Mouse (Mus musculus) olfactory bulb, adult 2 months (tissue): ENCODE measurements around the gene Hkdc1. TPM values are rescaled to one million over a fixed set of nuclear protein-coding genes. Genes with fewer than 3 reads are reported as not detected.

Experiments
- H3K27ac ChIP-seq: fragments of 200-500 bp; 2 replicates; pipeline ENCODE4 v1.5.1; 2012; ENCODE audit warnings: low read depth, low read length; ENCODE audit not compliant: insufficient read depth
- H3K4me1 ChIP-seq: fragments of 200-500 bp; 2 replicates; pipeline ENCODE4 v1.6.1; 2012; ENCODE audit warnings: low read length; ENCODE audit not compliant: control insufficient read depth, insufficient read depth
- H3K4me3 ChIP-seq: fragments of 200-500 bp; 2 replicates; pipeline ENCODE4 v1.5.1; 2012; ENCODE audit warnings: mild to moderate bottlenecking, low read depth, low read length, moderate library complexity; ENCODE audit not compliant: insufficient read depth
- CTCF ChIP-seq: fragments of 200-500 bp; IDR thresholded peaks from 2 replicates; pipeline ENCODE4 v1.5.1; 2012; ENCODE audit warnings: low read depth, mild to moderate bottlenecking, low read length, moderate library complexity; ENCODE audit not compliant: insufficient read depth
- POLR2A ChIP-seq: fragments of 200-500 bp; IDR thresholded peaks from 2 replicates; pipeline ENCODE4 v1.6.1; 2012; ENCODE audit warnings: mild to moderate bottlenecking, low read depth, low read length, moderate library complexity; ENCODE audit not compliant: insufficient read depth
- WGBS: fragments of 180-500 bp; shearing (Covaris S2); methylation state at CpG from one replicate; pipeline ENCODE4 v1.1.7; 2018; 5-methylcytosine and 5-hydroxymethylcytosine counted together
- polyA plus RNA-seq: library from polyadenylated mRNA; stranded (reverse); fragments of >200 nt; gene quantifications from 2 replicates; pipeline ENCODE4 v1.2.4, GENCODE M21; 2012; ENCODE audit warnings: low replicate concordance; ENCODE audit not compliant: missing spikeins, insufficient read depth, insufficient read length

Gene Hkdc1
- polyA plus RNA-seq, 1 experiment, result not detected

DNA sequence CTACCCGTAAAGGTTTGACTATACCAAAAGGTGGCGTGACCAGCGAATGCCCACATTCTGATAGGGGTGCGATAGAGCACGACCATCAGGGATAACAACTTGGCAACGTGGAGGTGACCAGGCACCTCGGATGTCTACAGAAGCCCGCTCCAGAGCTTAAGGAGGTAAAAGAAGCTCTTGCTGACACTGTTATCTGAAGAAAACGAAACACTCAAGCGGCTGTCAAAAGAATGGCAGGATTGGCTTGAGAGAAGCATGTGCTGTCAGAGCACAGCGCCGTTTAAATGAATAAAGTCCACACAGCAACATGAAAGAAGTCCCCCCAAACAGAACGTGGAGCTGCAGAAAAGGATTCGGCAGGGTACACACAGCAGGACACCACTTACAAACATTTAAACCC, 89.0 kb downstream of the Hkdc1 start:
- peaks cover 57% of the 10 kb centered on the region for H3K4me1 ChIP-seq
- no peak for TF ChIP-seq POLR2A
- no peak for TF ChIP-seq CTCF
- H3K4me3 ChIP-seq, result no peak overlapping the region
- no peak overlapping the region for H3K27ac ChIP-seq
- 77% methylated on average over 14 of the region's 14 CpGs for WGBS

Other genes with a start within 250 kb of the Hkdc1 start
- gene Tspan15, start 191.2 kb downstream of the Hkdc1 start, polyA plus RNA-seq, result not detected in 2 replicates
- not detected in 2 replicates for gene Tacr2, start 170.1 kb downstream of the Hkdc1 start, polyA plus RNA-seq
- gene Hk1, start 42.6 kb downstream of the Hkdc1 start, polyA plus RNA-seq, result 296 TPM in 1 of 2 replicates, not detected in the other
- gene 4930507D05Rik, start 27.0 kb upstream of the Hkdc1 start, polyA plus RNA-seq, result not detected in 2 replicates
- not detected in 2 replicates for gene Supv3l1, start 27.2 kb upstream of the Hkdc1 start, polyA plus RNA-seq
- not detected in 2 replicates for gene Vps26a, start 64.3 kb upstream of the Hkdc1 start, polyA plus RNA-seq
- gene Srgn, start 105.0 kb upstream of the Hkdc1 start, polyA plus RNA-seq, result not detected in 2 replicates
- gene Kif1bp, start 156.0 kb upstream of the Hkdc1 start, polyA plus RNA-seq, result not detected in 2 replicates
- not detected in 2 replicates for gene Ddx21, start 179.8 kb upstream of the Hkdc1 start, polyA plus RNA-seq
- gene Ddx50, start 228.7 kb upstream of the Hkdc1 start, polyA plus RNA-seq, result 321 TPM in 1 of 2 replicates, not detected in the other